Mouse (Mus musculus): Measurements from ENCODE around the gene Cacnb2.

The Cacnb2 gene

DNA sequence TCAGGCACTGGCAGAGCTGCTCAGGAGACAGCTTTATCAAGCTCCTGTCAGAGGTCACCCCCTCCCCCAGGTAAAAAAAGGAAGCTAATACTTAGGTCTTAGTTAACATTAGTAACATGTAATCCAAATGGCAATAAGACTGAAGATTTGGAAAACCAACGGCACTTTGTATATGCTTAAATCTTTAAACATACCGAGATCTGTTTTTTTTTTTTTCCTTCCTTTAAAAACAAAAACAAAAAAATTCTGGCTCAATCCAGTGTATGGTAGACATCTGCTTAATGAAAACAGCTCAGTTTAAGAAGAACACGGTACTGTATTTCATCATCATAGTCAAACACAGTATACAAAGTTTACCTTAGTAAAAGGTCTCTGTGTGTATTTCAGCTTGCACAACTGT lies at the start of gene Cacnb2:
TSS of gene Cacnb2 (plus strand) at position 301 of the 400 bp plus-strand sequence.
- DNase-seq: no peak

DNA sequence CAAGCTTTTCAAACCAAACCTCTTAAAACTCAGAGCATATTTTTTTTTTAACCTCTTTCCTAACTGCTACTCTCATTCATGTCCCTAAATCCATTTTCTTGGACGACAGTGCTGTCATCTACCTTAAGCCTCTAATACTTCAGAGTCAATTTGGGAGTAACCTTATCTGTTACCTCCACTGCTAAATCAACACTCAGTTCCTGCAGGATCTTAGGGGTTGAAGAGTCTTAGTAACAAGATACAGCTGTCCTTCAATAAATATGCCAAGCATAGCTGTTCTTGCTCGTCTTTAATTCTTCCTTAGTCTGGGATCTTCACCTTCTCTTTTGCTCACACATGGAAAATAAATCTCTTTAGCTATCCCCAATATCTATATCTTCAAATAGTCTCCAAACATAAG lies 34.9 kb upstream of the Cacnb2 start:
- DNase-seq: no peak

DNA sequence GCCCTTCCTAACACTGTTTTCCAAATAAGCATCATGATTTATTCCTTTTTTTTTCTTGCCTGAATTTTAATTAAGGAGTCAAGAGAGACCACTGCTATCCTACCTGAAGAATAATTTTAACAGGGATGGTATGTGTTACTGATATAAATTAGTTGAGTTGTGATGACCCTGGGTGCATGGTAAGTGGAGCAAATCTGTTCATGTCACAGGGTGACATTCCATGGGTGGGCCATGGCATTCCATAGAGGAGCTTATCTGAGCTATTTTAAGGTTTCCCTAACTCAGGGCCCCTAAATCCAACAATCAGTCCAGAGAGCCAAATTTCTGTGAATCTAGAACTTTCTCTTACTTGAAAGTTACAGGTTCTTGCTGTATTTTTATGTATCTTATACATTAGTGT lies 31.6 kb upstream of the Cacnb2 start:
- no peak for DNase-seq

GRCm38 (mm10) chr2:14589541-14589940 lies 13.3 kb upstream of the Cacnb2 start:
- no peak for DNase-seq

DNA sequence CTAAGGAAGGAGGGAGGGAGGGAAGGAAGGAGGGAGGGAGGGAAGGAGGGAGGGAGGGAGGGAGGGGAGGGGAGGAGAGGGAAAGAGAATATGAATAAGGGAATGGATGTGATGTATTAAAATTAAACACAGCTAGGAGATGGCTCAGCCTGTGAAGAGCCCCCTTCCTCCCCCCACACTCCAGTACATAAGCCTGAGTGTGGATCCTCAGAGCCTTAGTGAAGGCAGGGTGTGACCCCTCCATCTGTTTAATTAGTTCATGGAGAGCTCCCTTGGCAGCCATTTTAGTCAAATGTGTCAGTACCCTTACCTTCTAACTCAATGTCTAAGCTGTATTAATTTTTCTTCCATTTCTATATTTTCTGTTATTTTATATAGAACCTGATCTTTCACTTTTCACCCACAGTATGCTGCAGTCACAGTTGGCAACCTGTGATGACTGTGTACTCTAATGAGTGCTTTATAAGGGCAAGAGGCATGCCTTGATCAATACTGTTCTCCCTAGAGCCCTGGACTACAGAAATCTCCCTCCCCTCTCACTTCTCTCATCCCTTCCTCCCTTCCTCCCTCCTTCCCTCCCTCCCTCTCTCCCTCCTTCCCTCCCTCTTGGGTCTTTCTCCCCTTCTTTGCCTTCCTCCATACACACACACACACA lies 4.9 kb upstream of the Cacnb2 start:
- no peak for DNase-seq

DNA sequence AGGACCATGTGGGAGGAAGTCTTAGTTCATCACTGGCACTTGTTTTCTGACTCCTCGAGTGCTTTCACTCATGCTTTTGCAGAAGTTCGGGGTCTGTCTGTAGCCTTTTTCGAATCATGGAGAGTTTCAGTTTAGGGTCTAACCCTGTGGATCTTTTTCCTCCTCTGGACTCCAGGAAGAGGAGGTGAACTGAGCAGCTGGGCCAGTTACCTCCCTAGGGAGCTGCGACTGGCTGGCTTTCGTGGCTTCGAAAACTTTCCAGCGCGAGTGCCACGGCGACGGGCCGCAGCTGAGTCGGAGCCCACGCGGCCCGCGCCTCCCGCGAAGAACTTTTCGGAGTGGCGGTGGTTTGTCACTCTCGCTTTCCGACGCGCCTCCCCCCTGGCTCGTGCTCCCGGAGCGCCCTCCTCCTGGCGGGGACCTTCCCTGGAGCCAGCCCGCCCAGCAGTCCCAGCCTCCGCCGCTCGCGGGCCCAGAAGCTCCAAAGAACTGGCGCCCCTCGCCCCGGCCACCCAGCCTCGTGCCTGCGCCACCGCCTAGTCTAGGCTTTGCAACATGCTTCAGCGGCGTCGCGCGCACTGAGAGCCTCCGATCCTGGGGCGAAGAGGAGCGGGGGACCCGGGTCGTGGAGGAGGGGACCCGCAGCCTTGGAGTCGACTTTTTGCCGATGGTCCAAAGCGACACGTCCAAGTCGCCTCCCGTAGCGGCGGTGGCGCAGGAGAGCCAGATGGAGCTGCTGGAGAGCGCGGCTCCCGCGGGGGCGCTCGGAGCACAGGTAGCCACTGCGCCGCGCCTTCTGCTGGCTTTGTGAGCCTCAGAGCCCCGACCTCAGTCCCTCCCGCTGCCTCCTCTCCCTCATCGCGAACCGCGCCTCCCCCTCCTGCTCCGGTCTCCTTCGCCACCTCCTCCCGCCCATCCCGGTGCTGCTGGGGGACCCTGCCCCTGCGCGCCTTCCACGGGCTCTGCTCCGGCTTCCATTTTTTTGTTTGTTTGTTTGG lies 1.2 kb downstream of the Cacnb2 start:
- peak; percentile 53 for DNase-seq

DNA sequence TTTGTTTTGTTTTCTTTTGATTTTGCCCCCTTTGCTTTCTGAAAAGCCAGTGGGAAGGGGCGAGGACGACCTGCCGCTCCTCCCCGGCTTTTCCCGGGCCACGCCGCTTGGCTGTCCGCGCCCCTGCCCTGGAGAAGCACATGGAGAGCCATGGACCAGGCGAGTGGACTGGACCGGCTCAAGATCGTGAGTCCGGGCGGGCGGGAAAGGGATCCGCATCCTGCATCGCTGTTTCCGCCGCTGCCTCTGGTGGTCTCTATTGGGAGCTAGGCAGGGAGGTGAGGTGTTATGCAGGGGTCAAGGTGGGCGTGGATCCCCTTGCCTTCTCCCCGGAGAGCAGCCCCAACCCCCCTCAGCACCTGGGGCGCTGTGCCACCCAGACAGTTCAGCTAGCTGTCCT lies 1.9 kb downstream of the Cacnb2 start:
- peak; percentile 19 for DNase-seq

DNA sequence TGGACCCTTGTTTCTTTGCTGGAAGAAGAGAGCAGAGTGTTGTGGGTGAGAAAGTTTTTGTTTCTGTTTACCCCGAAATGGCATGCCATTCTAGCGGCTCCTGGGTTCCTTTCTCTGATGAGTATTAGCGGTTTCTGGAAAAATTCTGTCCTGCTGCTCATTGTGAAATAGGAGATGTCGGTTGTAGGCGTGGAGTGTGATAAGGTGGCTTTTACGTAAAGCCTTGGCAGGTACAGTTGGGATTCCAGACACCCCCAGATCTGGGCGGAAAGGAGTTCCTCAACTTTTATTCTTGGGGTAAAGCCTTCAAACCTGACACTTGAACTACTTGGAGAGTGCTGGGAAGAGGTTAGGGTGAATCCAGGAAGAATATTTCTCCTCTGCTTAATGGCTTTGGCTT lies 2.3 kb downstream of the Cacnb2 start:
- no peak for DNase-seq

DNA sequence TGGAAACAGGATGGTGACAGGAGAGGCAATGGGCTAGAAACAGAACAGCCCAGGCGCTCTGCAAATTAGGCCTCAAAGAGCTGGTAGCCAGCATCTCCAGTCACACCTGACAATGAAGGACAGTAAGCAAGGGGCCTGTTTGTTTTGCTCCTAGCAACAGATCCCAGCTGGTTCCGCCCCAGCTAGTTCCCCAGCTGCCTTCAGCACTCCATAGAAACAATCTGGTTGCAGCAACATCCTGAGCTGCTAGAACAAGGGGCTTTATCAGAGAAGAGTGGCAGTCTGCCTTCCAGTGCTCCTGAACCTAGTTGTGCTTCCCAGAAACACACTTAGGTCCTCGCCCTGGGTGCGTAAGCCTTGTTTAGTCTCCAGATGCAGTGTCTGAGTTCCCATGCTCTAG lies 5.7 kb downstream of the Cacnb2 start:
- DNase-seq: no peak

GRCm38 (mm10) chr2:14612705-14613104 lies 9.8 kb downstream of the Cacnb2 start:
- DNase-seq: no peak

- DNase-seq: no peak
These were observed 13.5 kb downstream of the Cacnb2 start for GRCm38 (mm10) chr2:14616361-14616760.

GRCm38 (mm10) chr2:14620120-14620853 lies 17.4 kb downstream of the Cacnb2 start:
- DNase-seq: no peak

DNA sequence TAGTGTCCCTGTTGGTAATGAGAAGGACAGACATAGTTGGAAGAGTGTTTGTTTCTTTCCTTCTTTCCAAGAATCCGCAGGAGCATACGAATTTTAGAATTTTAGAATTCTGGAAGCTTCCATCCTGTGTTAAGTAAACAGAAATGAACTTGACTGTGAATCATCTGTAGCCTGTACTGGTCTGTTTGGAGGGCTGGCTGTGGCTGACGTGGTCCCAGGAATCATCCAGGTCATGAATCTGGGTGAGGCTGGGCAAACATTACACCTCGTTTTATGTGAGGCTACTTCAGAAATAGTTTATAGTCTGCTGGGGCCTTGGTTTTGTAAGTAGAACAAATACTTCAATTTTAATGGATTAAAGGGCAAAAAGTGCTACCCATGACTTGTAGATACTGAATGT lies 18.0 kb downstream of the Cacnb2 start:
- no peak for DNase-seq

- DNase-seq: no peak
These were observed 20.9 kb downstream of the Cacnb2 start for GRCm38 (mm10) chr2:14623820-14624219.

- no peak for DNase-seq
These were observed 27.1 kb downstream of the Cacnb2 start for GRCm38 (mm10) chr2:14629814-14630492.

- DNase-seq: no peak
These were observed 28.7 kb downstream of the Cacnb2 start for GRCm38 (mm10) chr2:14631590-14631989.

DNA sequence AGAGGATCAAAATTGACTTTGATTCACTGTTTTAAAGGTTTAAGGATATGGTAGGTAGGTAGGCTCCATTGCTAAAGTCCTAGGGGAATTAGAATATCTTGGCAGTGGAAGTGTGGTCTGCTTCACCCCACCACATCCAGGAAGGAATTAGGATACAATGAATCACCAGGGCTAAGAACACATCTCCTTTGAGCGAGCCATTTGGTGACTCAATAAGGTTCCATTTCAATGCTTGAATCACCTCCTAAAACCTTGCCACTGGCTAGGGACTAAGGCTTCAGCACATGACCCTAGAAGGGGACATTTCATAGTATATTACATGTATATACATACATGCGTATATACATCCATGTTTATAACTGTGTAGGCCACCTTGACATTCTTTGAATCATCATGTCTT lies 30.3 kb downstream of the Cacnb2 start:
- no peak for DNase-seq

GRCm38 (mm10) chr2:14639266-14639665 lies 36.4 kb downstream of the Cacnb2 start:
- no peak for DNase-seq

DNA sequence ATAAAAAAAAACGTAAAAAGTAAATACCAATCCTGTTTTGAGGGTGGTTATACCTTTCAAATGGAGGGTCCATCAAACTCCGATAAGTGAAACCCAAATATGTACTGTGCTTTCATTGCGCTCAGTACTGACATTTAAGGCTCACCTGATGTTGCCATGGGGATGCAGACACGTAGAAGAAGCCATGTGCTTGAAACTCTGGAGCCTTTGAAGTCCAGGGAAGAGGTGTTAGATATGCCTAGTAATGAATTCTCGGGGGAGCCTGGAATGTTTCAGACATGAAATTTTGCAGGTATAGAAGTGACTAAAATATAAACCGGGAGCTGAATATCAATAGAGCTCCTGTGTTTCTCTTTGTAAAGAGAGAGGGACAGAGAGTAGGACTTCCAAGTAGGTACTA lies 37.0 kb downstream of the Cacnb2 start:
- DNase-seq: no peak

GRCm38 (mm10) chr2:14641040-14641439 lies 38.2 kb downstream of the Cacnb2 start:
- no peak for DNase-seq

DNA sequence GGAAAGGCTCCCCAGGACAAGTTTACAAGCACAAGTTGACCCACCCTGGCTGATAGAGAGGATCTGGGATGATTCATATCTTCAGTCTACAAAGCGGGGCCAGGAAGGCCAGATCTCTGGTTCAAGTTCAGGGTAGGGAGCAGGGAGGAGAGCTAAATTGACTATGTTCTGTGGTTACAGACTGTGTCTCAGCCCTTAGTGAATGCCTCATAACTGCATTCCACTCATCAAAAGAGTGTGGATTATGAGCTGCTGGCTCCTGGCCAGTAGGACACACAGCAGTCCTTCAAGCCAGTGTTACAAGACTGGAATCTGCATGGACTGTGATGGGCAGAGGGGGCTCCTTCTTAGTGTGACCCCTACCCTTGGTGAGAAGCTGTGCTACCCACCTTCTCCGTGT lies 48.4 kb downstream of the Cacnb2 start:
- peak; percentile 73 for DNase-seq

GRCm38 (mm10) chr2:14656673-14657072 lies 53.8 kb downstream of the Cacnb2 start:
- DNase-seq: no peak
